Mouse (Mus musculus): Measurements from ENCODE around the gene Ubn1. TPM values are rescaled to one million over a fixed set of nuclear protein-coding genes. Genes with fewer than 3 reads are reported as not detected.

Gene Ubn1
- polyA plus RNA-seq, 1 experiment from 2014 or later: 15.0 TPM

GRCm38 (mm10) chr16:5131251-5131922 lies 81.5 kb downstream of the Ubn1 start:
- Histone ChIP-seq H3K9me3 (ENCODE audit: low read length) (no peaks in the 10 kb centered on the region), H3K27me3 (replicated peaks; ENCODE audit: insufficient read depth, low read length) (0 out of 2 replicates have a peak, but pooled peaks cover 5% of the 10 kb centered on the region), H3K27ac (ENCODE audit: low read length) (peak overlapping the region; percentile 85)

GRCm38 (mm10) chr16:5132401-5132801 lies 82.5 kb downstream of the Ubn1 start, which contains the start of gene Ppl:
Ppl (minus strand) TSS chr16:5132421.
- Histone ChIP-seq H3K27me3 (replicated peaks; ENCODE audit: insufficient read depth, low read length) (0 out of 2 replicates have a peak, but pooled peaks cover 5% of the 10 kb centered on the region), H3K9me3 (ENCODE audit: low read length) (no peaks in the 10 kb centered on the region), H3K4me3 (ENCODE audit: low read depth, low read length) (peak within 1 kb of the TSS; percentile 58), H3K9ac (replicated peaks; ENCODE audit: low read depth) (peak within 1 kb of the TSS; percentile 60), H3K27ac (ENCODE audit: low read length) (peak within 1 kb of the TSS; percentile 85), H3K4me1 (ENCODE audit: insufficient read depth, low read depth, low read length) (peaks cover 15% of the 10 kb centered on the region; the same call in 1 of the 2 replicates), H3K4me2 (replicated peaks; ENCODE audit: low read depth, low read length) (peak within 1 kb of the TSS; percentile 67), H3K36me3 (ENCODE audit: insufficient read depth, low read length) (no peaks in the 10 kb centered on the region)
- peak; percentile 93 for DNase-seq (ENCODE audit: low spot score)
- ATAC-seq: peak; percentile 60
- 2% methylated on average over 17 of the region's 39 CpGs for WGBS
- TF ChIP-seq EP300 (IDR thresholded peaks at IDR 0.05) (no peak), CTCF (IDR thresholded peaks at IDR 0.05) (peak; percentile 60)

More at GRCm38 (mm10) chr16:5131251-5131922, 81.5 kb downstream of the Ubn1 start:
- TF ChIP-seq EP300 (IDR thresholded peaks at IDR 0.05) (no peak), CTCF (IDR thresholded peaks at IDR 0.05) (no peak)
- peak; percentile 40 for DNase-seq (ENCODE audit: low spot score)
- WGBS: 6% methylated on average over 25 of the region's 25 CpGs
- H3K4me1 ChIP-seq (ENCODE audit: insufficient read depth, low read depth, low read length): peaks cover 12% of the 10 kb centered on the region; the same call in 1 of the 2 replicates
- H3K9ac ChIP-seq (replicated peaks; ENCODE audit: low read depth): peak overlapping the region; percentile 60
- ATAC-seq: no peak
- H3K4me3 ChIP-seq (ENCODE audit: low read depth, low read length): peak overlapping the region; percentile 58
- H3K36me3 ChIP-seq (ENCODE audit: insufficient read depth, low read length): no peaks in the 10 kb centered on the region
- H3K4me2 ChIP-seq (replicated peaks; ENCODE audit: low read depth, low read length): peak overlapping the region; percentile 67

GRCm38 (mm10) chr16:5134623-5135330 lies 84.9 kb downstream of the Ubn1 start:
- 0 out of 2 replicates have a peak, but pooled peaks cover 5% of the 10 kb centered on the region for H3K27me3 ChIP-seq (replicated peaks; ENCODE audit: insufficient read depth, low read length)
- H3K27ac ChIP-seq (ENCODE audit: low read length): peak overlapping the region; percentile 90
- no peak overlapping the region for H3K4me3 ChIP-seq (ENCODE audit: low read depth, low read length)
- no peak overlapping the region for H3K9ac ChIP-seq (replicated peaks; ENCODE audit: low read depth)
- ATAC-seq: peak; percentile 21
- no peak overlapping the region for H3K4me2 ChIP-seq (replicated peaks; ENCODE audit: low read depth, low read length)
- TF ChIP-seq CTCF (IDR thresholded peaks at IDR 0.05): peak; percentile 27
- peak; percentile 72 for TF ChIP-seq EP300 (IDR thresholded peaks at IDR 0.05)
- 42% methylated on average over 14 of the region's 14 CpGs for WGBS
- DNase-seq (ENCODE audit: low spot score): peak; percentile 84
- H3K9me3 ChIP-seq (ENCODE audit: low read length): no peaks in the 10 kb centered on the region
- no peaks in the 10 kb centered on the region for H3K36me3 ChIP-seq (ENCODE audit: insufficient read depth, low read length)
- peaks cover 12% of the 10 kb centered on the region; the same call in 1 of the 2 replicates for H3K4me1 ChIP-seq (ENCODE audit: insufficient read depth, low read depth, low read length)

DNA sequence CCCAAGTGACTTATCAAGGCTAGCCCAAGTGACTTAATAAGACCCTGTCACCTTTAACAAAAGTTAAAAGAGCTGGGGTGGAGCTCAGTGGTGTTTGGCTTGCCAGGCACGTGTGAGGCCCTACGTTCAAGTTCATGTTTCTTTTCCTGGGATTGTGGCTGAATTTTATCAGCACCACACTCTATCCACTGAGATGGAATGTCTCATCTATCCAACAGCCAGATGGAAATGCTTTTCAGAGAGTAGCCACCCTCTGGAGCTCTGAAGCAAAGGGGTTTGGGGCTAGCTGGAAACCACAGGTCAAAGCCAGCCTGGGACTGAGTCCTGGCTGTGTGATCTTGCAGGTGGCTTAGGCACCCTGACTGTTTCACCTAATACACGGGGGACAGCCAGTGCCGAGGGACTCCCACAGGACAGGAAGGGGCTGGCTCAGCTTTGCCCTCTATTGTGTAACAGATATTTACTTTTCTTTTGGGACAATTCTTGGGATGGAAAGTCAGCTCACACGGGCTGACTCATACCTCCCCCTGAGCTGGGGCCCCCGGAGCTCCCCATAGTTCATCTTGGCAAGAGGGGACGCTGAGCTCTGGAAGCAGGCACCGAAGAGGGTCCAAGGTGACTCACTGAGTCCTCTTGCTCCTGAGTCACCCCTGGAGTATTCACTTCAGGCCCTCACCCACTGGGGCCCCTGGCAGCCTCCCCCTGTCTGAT lies 85.8 kb downstream of the Ubn1 start:
- Histone ChIP-seq H3K27ac (ENCODE audit: low read length) (peak overlapping the region; percentile 90), H3K4me2 (replicated peaks; ENCODE audit: low read depth, low read length) (no peak overlapping the region), H3K9me3 (ENCODE audit: low read length) (no peaks in the 10 kb centered on the region), H3K4me3 (ENCODE audit: low read depth, low read length) (no peak overlapping the region), H3K36me3 (ENCODE audit: insufficient read depth, low read length) (no peaks in the 10 kb centered on the region), H3K4me1 (ENCODE audit: insufficient read depth, low read depth, low read length) (0 out of 2 replicates have a peak, but pooled peaks cover 12% of the 10 kb centered on the region), H3K9ac (replicated peaks; ENCODE audit: low read depth) (no peak overlapping the region), H3K27me3 (replicated peaks; ENCODE audit: insufficient read depth, low read length) (0 out of 2 replicates have a peak, but pooled peaks cover 5% of the 10 kb centered on the region)
- 21% methylated on average over 8 of the region's 8 CpGs for WGBS
- TF ChIP-seq CTCF (IDR thresholded peaks at IDR 0.05) (no peak), EP300 (IDR thresholded peaks at IDR 0.05) (peak; percentile 78)
- peak; percentile 49 for ATAC-seq
- peak; percentile 87 for DNase-seq (ENCODE audit: low spot score)

Other genes with a start within 250 kb of the Ubn1 start
- gene 4930562C15Rik, start 214.6 kb upstream of the Ubn1 start, polyA plus RNA-seq (2015; fragmentation: Nextera tagmentation; extraction: Ambion mirVana): 2.2 and 2.4 TPM in 2 replicates
- gene Ubald1, start 169.7 kb upstream of the Ubn1 start, polyA plus RNA-seq (2015; fragmentation: Nextera tagmentation; extraction: Ambion mirVana): 33.7 and 39.5 TPM in 2 replicates
- gene Mgrn1, start 163.8 kb upstream of the Ubn1 start, polyA plus RNA-seq (2015; fragmentation: Nextera tagmentation; extraction: Ambion mirVana): 75.6 and 76.7 TPM in 2 replicates
- gene Nudt16l1, start 111.3 kb upstream of the Ubn1 start, polyA plus RNA-seq (2015; fragmentation: Nextera tagmentation; extraction: Ambion mirVana): 87.6 and 92.0 TPM in 2 replicates
- gene Anks3, start 85.9 kb upstream of the Ubn1 start, polyA plus RNA-seq (2015; fragmentation: Nextera tagmentation; extraction: Ambion mirVana): 41.0 and 43.4 TPM in 2 replicates
- 0.14 and 0.27 TPM in 2 replicates for gene Sept12, start 52.2 kb upstream of the Ubn1 start, polyA plus RNA-seq (2015; fragmentation: Nextera tagmentation; extraction: Ambion mirVana)
- gene Smim22, start 42.8 kb upstream of the Ubn1 start, polyA plus RNA-seq (2015; fragmentation: Nextera tagmentation; extraction: Ambion mirVana): 57.5 and 59.4 TPM in 2 replicates
- gene Rogdi, start 36.5 kb upstream of the Ubn1 start, polyA plus RNA-seq (2015; fragmentation: Nextera tagmentation; extraction: Ambion mirVana): 58.9 and 60.4 TPM in 2 replicates
- gene Glyr1, start 194 bp upstream of the Ubn1 start, polyA plus RNA-seq (2015; fragmentation: Nextera tagmentation; extraction: Ambion mirVana): 75.8 and 81.1 TPM in 2 replicates
- 10.4 and 11.0 TPM in 2 replicates for gene Ppl, start 82.4 kb downstream of the Ubn1 start, polyA plus RNA-seq (2015; fragmentation: Nextera tagmentation; extraction: Ambion mirVana)
- gene Sec14l5, start 97.1 kb downstream of the Ubn1 start, polyA plus RNA-seq (2015; fragmentation: Nextera tagmentation; extraction: Ambion mirVana): 0.20 and 0.27 TPM in 2 replicates
- gene Nagpa, start 154.0 kb downstream of the Ubn1 start, polyA plus RNA-seq (2015; fragmentation: Nextera tagmentation; extraction: Ambion mirVana): 13.4 and 14.5 TPM in 2 replicates
- gene AU021092, start 172.2 kb downstream of the Ubn1 start, polyA plus RNA-seq (2015; fragmentation: Nextera tagmentation; extraction: Ambion mirVana): 158 and 169 TPM in 2 replicates
- 32.1 and 35.9 TPM in 2 replicates for gene Alg1, start 183.6 kb downstream of the Ubn1 start, polyA plus RNA-seq (2015; fragmentation: Nextera tagmentation; extraction: Ambion mirVana)
- gene Eef2kmt, start 205.9 kb downstream of the Ubn1 start, polyA plus RNA-seq (2015; fragmentation: Nextera tagmentation; extraction: Ambion mirVana): 24.6 and 26.4 TPM in 2 replicates

Measured in lung, postnatal 0 days (tissue).